Mouse (Mus musculus): ENCODE results near the gene 2310007B03Rik. TPM values are rescaled to one million over a fixed set of nuclear protein-coding genes. Genes with fewer than 3 reads are reported as not detected.
A peak's percentile ranks its signal among the peaks of the same experiment; 100 is the strongest.
"Not testable (repeated sequence)": the region's sequence is repeated elsewhere in the genome, so short reads cannot be mapped to it uniquely, and the experiment has no call there.

Gene 2310007B03Rik
- polyA plus RNA-seq (2012; rRNA removed): 7.9 and 10.4 TPM in 2 replicates

DNA sequence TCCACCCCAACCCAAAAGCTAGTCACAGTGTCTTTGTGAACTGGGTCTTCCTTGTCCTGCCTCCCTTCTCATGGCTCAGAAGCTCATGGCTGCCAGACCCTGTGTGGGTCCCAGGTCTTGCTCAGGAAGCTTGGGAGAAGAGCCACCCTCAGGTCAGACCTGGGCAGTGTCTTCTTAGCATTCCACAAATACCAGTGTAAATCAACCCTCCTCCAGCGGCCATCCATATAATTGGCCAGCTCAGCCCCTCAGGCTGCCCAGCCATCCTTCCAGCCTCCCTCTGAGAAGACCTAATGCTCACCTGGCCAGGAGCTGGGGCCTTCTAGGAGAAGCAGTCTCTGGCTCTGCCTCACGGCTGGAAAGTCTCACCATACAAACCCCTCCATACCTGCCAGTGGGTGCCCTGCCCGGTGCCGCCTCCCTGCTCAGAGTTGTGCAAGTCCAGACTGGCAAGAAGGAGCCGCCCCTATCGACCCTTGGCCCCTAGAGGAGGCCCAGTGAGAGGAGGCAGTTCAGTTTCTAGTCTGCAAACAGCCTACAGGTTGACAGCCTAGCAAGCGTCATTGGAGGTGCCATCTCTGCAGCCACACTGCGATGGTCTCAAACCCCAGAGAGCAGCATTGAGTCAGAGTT, at the start of gene 2310007B03Rik:
2310007B03Rik (minus strand) TSS at position 448 of the 633 bp plus-strand sequence.
- Histone ChIP-seq H3K4me1 (ENCODE audit: control insufficient read depth, insufficient read depth, low read length) (peaks cover 3% of the 10 kb centered on the region; the same call in 1 of the 2 replicates), H3K4me3 (ENCODE audit: insufficient read depth, low read depth, low read length) (peak within 1 kb of the TSS; percentile 16; the same call in 1 of the 2 replicates), H3K27me3 (replicated peaks; ENCODE audit: control insufficient read depth, insufficient read depth, low read length) (no peaks in the 10 kb centered on the region), H3K27ac (ENCODE audit: insufficient read depth, low read depth, low read length) (no peak within 1 kb of the TSS), H3K36me3 (ENCODE audit: control insufficient read depth, insufficient read depth, low read length) (no peaks in the 10 kb centered on the region)
- WGBS: 38% methylated on average over 8 of the region's 8 CpGs
- DNase-seq: peak; percentile 78
- TF ChIP-seq CTCF (conservative IDR thresholded peaks at IDR 0.05; ENCODE audit: insufficient read depth, insufficient read length, low read depth, low read length) (no peak), POLR2A (IDR thresholded peaks at IDR 0.05; ENCODE audit: low read depth, low read length) (no peak)

DNA sequence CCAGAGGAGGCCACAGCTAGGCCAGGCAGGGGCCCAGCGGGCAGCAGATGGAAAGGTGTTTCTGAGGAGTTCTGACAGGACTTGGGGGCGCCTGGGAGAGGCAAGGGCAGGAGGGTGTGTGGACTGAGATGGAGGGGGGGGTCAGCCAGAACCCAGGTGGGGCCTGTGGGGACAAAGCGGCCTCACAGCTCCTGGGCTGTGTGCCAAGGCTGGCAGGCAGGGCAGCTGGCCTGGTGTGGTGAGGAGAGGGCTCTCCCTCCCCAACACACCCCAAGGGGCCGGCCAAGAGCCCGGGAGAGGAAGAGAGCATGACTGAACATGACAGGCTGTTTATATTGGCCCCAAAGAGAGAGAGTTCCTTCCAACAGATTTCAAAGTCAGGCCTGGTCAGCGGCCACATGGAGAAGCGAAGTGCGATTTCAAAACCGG, 49.5 kb upstream of the 2310007B03Rik start:
- TF ChIP-seq CTCF (conservative IDR thresholded peaks at IDR 0.05; ENCODE audit: insufficient read depth, insufficient read length, low read depth, low read length): no peak
- no peak for TF ChIP-seq POLR2A (IDR thresholded peaks at IDR 0.05; ENCODE audit: low read depth, low read length)
- 0 out of 2 replicates have a peak overlapping the region, but pooled peaks have one; percentile 22 for H3K27ac ChIP-seq (ENCODE audit: insufficient read depth, low read depth, low read length)
- H3K36me3 ChIP-seq (ENCODE audit: control insufficient read depth, insufficient read depth, low read length): no peaks in the 10 kb centered on the region
- WGBS: 24% methylated on average over 9 of the region's 9 CpGs
- H3K27me3 ChIP-seq (replicated peaks; ENCODE audit: control insufficient read depth, insufficient read depth, low read length): no peaks in the 10 kb centered on the region
- no peak overlapping the region for H3K4me3 ChIP-seq (ENCODE audit: insufficient read depth, low read depth, low read length)
- no peaks in the 10 kb centered on the region; the same call in none of the 2 replicates for H3K4me1 ChIP-seq (ENCODE audit: control insufficient read depth, insufficient read depth, low read length)
- peak; percentile 77 for DNase-seq

DNA sequence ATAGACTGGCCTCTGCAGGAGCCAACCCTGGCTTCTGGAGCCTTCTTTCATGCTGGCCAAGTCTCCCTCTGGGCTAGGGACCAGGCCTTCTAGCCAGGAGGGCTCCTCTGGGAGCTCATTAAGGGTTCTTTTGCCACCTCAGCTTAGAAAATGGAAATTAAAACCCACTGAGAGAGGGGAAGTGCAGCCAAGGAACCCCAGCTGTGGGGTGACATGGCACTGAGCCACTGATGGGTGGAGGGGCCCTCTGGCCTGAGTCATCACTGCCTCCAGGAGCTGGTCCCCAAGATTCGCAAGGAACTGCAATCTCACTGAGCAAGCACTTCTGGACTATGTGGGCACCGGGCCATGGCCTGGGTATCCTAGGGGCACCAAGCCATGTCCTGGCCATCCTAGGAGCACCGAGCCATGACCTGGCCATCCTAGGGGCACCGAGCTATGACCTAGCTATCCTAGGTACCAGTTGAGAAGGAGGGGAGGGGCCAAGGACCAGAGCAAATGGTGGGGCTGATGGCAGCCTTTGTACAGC, 46.9 kb upstream of the 2310007B03Rik start:
- peak; percentile 34 for DNase-seq
- 55% methylated on average over 4 of the region's 4 CpGs for WGBS

DNA sequence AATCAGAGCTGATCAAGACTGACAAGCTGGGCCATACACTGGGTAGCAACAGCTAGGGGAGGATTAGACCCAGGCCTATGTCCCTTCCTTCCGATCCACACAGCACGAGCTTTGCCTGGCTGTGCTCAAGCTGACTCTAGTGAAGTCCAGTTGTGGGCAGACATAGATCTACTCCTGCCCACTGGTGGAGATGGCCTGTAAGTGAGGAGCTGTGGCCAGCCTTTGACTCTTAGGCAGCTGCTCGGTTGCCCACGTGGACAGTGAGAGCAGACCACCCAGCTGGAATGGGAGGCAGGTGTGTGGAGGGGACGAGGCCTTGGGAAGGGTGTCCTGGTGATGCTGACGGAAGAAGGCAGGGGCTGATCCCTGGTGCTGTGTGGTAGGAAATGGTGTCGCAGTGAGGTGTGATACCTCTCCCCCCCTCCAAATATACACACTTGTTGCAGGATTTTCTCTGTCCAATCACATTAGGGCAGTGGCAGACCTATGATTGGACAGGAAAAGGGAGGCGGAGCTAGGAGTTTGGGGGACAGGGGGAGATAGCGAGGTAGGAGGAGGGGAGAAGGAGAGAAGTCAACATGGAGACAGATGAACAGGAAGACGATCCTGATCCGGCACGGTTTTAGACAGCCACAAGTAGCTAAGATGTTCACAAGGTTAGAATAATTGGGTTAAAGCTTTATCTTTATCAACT, 45.7 kb upstream of the 2310007B03Rik start:
- H3K36me3 ChIP-seq (ENCODE audit: control insufficient read depth, insufficient read depth, low read length): no peaks in the 10 kb centered on the region
- no peak overlapping the region for H3K4me3 ChIP-seq (ENCODE audit: insufficient read depth, low read depth, low read length)
- DNase-seq: no peak
- H3K27ac ChIP-seq (ENCODE audit: insufficient read depth, low read depth, low read length): no peak overlapping the region
- no peaks in the 10 kb centered on the region; the same call in none of the 2 replicates for H3K4me1 ChIP-seq (ENCODE audit: control insufficient read depth, insufficient read depth, low read length)
- TF ChIP-seq POLR2A (IDR thresholded peaks at IDR 0.05; ENCODE audit: low read depth, low read length): no peak
- no peak for TF ChIP-seq CTCF (conservative IDR thresholded peaks at IDR 0.05; ENCODE audit: insufficient read depth, insufficient read length, low read depth, low read length)
- no peaks in the 10 kb centered on the region for H3K27me3 ChIP-seq (replicated peaks; ENCODE audit: control insufficient read depth, insufficient read depth, low read length)
- 82% methylated on average over 12 of the region's 12 CpGs for WGBS

More for the DNA sequence above, 46.9 kb upstream of the 2310007B03Rik start:
- Histone ChIP-seq H3K27me3 (replicated peaks; ENCODE audit: control insufficient read depth, insufficient read depth, low read length) (no peaks in the 10 kb centered on the region), H3K4me3 (ENCODE audit: insufficient read depth, low read depth, low read length) (no peak overlapping the region), H3K4me1 (ENCODE audit: control insufficient read depth, insufficient read depth, low read length) (no peaks in the 10 kb centered on the region; the same call in none of the 2 replicates), H3K36me3 (ENCODE audit: control insufficient read depth, insufficient read depth, low read length) (no peaks in the 10 kb centered on the region), H3K27ac (ENCODE audit: insufficient read depth, low read depth, low read length) (no peak overlapping the region)
- TF ChIP-seq CTCF (conservative IDR thresholded peaks at IDR 0.05; ENCODE audit: insufficient read depth, insufficient read length, low read depth, low read length) (no peak), POLR2A (IDR thresholded peaks at IDR 0.05; ENCODE audit: low read depth, low read length) (no peak)

DNA sequence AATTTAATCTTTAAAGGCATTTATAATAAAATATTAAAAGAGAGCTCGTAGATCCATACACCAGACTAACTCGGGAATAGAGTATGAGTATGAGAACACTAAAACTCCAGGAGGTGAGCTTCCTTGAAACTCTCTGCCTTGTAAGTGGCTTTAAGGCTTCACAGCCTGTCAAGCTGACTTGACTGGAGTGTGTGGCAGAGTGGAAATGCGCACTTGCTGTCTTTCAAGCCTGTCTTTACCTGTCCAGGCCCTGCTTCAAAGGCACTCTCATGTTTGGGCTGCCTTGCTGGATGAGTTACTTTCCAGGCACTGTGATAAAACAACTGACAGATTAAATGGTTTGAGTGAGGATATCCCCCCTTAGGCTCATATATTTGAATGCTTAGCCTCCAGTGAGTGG, 37.2 kb upstream of the 2310007B03Rik start:
- Histone ChIP-seq H3K27me3 (replicated peaks; ENCODE audit: control insufficient read depth, insufficient read depth, low read length) (no peaks in the 10 kb centered on the region), H3K27ac (ENCODE audit: insufficient read depth, low read depth, low read length) (no peak overlapping the region), H3K4me1 (ENCODE audit: control insufficient read depth, insufficient read depth, low read length) (peaks cover 2% of the 10 kb centered on the region; the same call in 1 of the 2 replicates), H3K36me3 (ENCODE audit: control insufficient read depth, insufficient read depth, low read length) (no peaks in the 10 kb centered on the region), H3K4me3 (ENCODE audit: insufficient read depth, low read depth, low read length) (no peak overlapping the region)
- DNase-seq: no peak
- no peak for TF ChIP-seq CTCF (conservative IDR thresholded peaks at IDR 0.05; ENCODE audit: insufficient read depth, insufficient read length, low read depth, low read length)
- no peak for TF ChIP-seq POLR2A (IDR thresholded peaks at IDR 0.05; ENCODE audit: low read depth, low read length)
- WGBS: 44% methylated on average over 3 of the region's 3 CpGs

DNA sequence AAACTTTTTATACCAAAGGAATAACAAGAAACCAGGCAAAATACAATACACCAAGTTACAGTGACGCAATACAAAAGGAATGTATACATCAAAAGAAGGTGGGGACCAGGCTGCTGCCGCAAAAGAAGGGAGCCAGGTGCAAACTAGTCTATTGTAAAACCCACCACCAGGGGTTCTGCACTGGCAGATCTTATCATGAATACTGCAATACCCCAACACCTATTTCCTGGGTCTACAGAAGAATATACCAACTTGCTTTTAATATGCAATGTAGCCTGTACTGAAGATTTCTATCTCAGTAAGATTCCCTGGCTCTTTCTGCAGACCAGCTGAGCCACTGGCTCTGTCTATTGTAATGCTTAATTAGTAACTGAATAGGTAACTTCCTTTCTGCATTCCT, 36.7 kb upstream of the 2310007B03Rik start:
- not testable (repeated sequence) for DNase-seq; H3K27ac ChIP-seq (ENCODE audit: insufficient read depth, low read depth, low read length)
- WGBS: 65% methylated on average over 2 of the region's 2 CpGs

DNA sequence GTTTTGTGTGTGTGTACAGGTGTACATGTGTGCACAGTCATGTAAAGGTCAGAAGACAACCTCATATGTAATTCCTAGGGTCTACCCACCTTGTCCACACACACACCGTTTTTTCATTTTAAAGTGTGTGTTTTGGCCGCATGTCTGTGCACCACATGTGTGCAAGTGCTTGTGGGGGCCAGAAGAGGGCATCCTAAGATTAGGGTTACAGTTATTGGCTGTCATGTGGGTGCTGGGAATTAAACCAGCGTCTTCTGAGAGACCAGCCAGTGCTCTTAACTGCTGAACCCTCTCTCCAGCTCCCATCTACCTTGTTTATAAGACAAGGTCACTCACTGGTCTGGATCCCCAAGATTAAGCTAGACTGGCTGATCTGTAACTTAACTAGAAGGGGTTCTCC, 34.2 kb upstream of the 2310007B03Rik start:
- H3K4me3 ChIP-seq (ENCODE audit: insufficient read depth, low read depth, low read length): no peak overlapping the region
- H3K4me1 ChIP-seq (ENCODE audit: control insufficient read depth, insufficient read depth, low read length): peaks cover 2% of the 10 kb centered on the region; the same call in 1 of the 2 replicates
- 88% methylated on average over 3 of the region's 3 CpGs for WGBS
- H3K27ac ChIP-seq (ENCODE audit: insufficient read depth, low read depth, low read length): no peak overlapping the region
- TF ChIP-seq POLR2A (IDR thresholded peaks at IDR 0.05; ENCODE audit: low read depth, low read length) (no peak), CTCF (conservative IDR thresholded peaks at IDR 0.05; ENCODE audit: insufficient read depth, insufficient read length, low read depth, low read length) (no peak)
- DNase-seq: no peak
- no peaks in the 10 kb centered on the region for H3K36me3 ChIP-seq (ENCODE audit: control insufficient read depth, insufficient read depth, low read length)
- H3K27me3 ChIP-seq (replicated peaks; ENCODE audit: control insufficient read depth, insufficient read depth, low read length): no peaks in the 10 kb centered on the region

More for the DNA sequence above, 36.7 kb upstream of the 2310007B03Rik start:
- not testable (repeated sequence) for H3K4me1 ChIP-seq (ENCODE audit: control insufficient read depth, insufficient read depth, low read length); H3K27me3 ChIP-seq (replicated peaks; ENCODE audit: control insufficient read depth, insufficient read depth, low read length); H3K4me3 ChIP-seq (ENCODE audit: insufficient read depth, low read depth, low read length); H3K36me3 ChIP-seq (ENCODE audit: control insufficient read depth, insufficient read depth, low read length)

Measured in kidney, adult 2 months (tissue).